Mouse (Mus musculus) cerebellum, postnatal 36 days (tissue): ENCODE measurements at regions not wholly inside any gene's neighbourhood (a gene's known extent, or its start where the extent isn't known, plus 50 kb on each side); places are given as distances from the start of the nearest gene placed in this dataset.

Experiments used
- DNase-seq, 2 experiments: peaks; one replicate each; pipeline ENCODE4 v3.0.0; 2021 to 2022; ENCODE audit warnings: mixed read lengths in 2 of 2

- DNase-seq = no peak
These were observed 62.5 kb downstream of the Cavin4 start for GRCm38 (mm10) chr4:48725660-48726348.

DNA sequence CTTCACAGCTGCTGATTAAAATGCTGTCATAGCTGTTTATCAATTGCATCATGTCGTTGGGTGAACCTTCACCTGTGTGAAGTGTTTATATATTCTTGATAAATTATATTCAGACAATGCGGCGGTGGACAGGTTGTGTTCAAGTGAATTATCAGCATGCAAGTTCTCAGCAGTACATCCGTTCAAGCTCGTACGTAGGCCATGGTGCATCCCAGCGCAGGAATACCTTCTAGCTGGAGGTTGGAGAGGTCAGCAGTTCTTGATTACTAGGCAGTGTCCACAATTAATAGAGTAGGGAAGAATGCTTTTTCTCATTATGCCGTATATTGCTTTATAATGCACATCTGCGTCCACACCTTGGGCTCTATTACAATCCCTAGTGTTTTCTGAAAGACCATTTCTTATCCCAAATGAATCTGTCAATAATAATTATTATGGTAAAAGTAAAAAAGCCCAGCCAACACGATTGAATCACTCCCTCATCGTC, 63.1 kb downstream of the Cavin4 start:
- DNase-seq = no peak

- DNase-seq = no peak
These were observed 71.7 kb downstream of the Cavin4 start for GRCm38 (mm10) chr4:48734854-48735564.

GRCm38 (mm10) chr4:48746237-48746636, 82.9 kb downstream of the Cavin4 start:
- no peak for DNase-seq

DNA sequence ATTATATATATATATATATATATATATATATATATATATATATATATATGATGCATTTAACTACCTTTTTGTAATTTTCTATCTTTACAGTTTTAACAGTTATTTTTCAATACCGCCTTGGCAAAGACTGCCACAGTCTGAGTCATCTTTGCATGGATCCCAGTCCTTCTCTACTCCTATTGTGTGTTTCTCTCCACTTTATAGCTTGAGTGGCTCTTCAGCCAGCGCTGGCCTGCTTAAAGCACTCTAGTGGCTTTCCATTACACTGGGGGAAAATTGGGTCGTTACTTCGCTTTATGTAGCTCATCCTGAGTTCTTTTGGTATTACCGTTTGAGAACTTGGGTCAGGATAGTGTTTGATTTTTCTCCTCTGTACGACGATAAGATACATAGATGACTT, 86.3 kb downstream of the Cavin4 start:
- DNase-seq = no peak

- no peak for DNase-seq
These were observed 86.8 kb downstream of the Cavin4 start for GRCm38 (mm10) chr4:48750087-48750486.

- DNase-seq = peak; percentile 36 to 43
These were observed 91.3 kb downstream of the Cavin4 start for GRCm38 (mm10) chr4:48754466-48755171.

- no peak for DNase-seq
These were observed 97.3 kb downstream of the Cavin4 start for GRCm38 (mm10) chr4:48760625-48761024.

GRCm38 (mm10) chr4:48766458-48766857, 103.1 kb downstream of the Cavin4 start:
- DNase-seq = no peak

DNA sequence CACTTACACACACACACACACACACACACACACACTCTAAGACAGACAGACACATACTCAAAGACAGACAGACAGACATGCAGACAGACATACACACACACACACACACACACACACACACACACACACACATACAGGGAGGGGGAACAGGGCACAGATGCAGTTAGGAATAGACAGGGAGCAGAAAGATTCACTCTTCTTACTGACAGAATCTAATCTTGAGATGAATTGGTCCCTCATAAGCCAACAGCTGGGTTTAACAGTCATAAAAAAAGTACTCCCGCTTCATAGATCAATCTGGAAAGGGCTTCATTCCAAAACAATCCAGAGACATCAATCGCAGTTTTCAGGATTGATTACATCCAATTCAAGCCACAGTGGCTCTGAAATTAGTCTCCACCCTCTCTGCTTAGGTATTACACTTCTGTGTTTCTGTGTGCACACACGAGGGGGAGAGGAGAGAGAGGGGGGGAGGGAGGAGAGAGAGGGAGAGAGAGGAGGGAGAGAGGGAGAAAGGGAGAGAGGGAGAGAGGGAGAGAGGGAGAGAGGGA, 107.2 kb downstream of the Cavin4 start:
- no peak for DNase-seq

DNA sequence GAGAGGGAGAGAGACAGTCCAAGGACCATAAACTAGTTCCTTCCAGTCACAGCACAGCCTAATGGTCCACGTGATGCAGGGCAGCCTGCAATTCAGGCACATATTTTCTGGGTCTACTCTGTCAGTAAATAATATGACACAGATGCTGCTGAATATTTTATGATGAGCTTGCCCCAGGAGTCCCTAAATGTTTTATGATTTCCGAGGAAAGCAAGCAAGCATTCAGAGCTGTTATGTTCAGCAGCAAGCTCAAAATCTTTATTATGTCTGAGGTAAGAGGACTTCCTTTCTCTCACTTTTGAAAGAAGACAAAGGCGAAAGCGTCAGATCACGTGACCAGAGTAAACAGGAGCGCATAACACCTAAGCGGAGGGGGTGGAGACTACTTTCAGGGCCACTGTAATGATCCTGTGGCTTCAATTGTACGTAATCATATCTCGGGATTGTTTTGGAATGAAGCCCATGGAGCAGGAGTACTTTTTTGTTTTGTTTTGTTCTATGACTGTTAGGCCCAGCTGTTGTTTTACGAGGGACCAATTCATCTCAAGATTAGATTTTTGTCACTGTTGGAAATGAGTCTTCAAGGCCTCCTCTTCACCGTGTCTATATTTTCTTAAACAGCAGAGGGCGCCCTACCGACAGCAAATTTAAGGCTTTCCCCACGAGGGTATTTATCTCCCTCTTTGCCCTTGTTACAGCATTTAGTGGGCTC, 107.8 kb downstream of the Cavin4 start:
- DNase-seq = peak; percentile 6 to 40

DNA sequence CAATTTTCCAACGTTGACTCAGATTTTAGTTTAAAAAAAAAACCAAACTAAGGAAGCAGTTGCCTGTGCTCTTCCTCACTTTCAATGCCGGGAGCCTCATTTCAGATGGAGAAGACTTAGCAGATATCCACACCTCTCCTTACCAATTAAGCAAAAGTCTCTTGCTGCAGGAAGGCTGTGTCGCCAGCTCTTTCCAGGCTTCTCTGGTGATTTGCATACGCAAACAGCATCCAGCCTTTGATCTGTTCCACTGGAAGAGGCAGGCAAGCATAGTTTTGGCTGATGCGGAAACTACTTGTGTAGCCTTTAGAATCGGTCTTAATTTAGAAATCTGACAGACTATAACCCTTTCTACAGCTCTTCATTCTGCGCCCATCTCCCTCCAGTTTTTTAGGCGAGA, 108.5 kb downstream of the Cavin4 start:
- DNase-seq = no peak

GRCm38 (mm10) chr4:48779202-48779905, 116.0 kb downstream of the Cavin4 start:
- peak; percentile 74 to 76 for DNase-seq

DNA sequence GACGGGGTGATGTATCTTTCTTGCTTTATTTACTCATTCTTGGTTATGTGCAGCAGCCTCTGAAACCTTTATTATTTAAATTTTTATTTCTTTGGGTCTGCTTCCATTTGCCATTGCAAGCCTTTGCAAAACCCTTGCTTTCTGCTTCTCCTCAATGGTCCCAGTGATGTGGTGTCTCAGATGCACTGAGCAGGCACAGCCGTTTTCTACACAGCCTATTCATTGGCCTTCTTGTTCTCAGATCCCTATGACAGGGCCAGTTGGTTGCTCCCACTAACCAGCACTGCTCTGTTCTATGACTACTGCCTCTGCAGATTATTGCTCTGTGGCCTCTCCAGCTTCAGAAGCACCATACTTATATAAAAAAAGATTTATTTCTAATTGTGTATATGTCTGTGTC, 116.6 kb downstream of the Cavin4 start:
- DNase-seq = no peak

DNA sequence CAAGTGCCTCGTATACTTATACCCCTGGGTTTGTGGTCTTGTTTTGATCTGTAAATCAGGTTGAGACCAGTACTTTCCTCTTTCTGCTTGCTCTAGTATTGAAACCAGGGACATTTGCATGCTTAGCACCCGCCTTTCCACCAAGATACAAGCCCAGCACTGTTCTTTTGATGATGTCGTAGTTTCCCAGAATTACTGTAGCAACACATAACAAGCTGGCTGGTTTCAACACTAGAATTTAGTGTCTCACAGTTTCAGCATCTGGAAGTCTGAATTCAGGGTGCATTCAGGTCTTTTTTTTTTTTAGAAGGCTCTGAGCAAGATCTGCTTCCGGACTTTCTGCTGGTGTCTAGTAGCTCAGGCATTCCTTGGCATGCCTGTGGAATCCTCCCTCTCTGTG, 117.8 kb downstream of the Cavin4 start:
- no peak for DNase-seq

DNA sequence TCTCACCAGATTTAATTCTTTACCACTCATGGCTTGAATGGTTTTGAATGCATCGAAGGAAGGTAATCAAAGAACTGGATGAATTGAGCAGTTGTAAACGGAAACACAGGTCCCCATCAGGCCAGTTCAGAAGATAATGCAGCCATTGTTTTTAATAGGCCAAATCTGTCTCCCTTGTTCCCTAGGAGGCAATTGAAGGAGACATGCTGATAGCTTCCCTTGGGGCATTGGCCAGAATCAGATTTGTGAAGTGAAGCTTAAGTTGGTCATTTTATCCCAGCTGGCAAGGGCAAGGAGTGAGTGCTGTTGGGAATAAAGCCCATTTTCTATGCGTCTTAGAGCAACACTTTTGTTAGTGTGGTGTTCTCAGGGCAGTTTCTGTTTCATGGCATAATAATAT, 119.4 kb downstream of the Cavin4 start:
- DNase-seq = no peak

DNA sequence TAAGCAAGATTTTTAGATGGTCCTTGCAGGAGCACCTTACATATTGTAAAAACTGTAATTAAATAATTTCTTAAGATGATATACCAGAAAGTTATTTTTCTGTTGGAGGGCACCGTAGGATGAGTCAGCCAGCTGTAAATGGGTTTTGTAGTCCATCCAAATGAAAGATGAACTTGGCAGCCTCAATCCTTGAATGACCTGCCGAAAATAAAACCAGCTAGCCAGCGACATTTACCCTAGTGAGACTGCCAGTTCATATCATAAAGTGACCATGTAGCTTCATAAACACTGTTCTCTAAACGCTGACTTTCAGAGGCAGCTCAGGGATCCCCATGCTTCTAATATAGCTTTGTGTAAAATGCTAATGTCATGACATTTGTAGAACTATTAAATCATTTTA, 127.8 kb downstream of the Cavin4 start:
- DNase-seq = no peak

DNA sequence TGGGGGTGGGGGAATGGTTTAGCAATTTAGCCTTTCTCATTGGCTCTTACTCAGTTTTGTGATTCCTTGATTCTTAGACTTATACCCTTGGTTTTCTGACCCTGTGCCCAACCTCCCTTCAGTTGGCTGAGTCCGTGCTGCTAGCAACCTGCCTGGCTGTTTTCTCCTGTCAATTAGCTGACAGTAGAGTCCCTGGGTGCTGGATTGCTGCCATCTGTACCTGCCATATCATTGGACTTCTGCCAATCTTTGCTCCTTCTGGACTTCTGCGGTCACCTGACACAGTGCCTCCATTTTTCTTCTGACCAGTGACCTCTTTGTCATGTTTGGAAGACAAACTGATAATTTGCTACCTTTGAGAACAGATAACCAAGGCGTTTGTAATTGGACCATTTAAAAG, 140.5 kb downstream of the Cavin4 start:
- peak; percentile 30 to 35 for DNase-seq

DNA sequence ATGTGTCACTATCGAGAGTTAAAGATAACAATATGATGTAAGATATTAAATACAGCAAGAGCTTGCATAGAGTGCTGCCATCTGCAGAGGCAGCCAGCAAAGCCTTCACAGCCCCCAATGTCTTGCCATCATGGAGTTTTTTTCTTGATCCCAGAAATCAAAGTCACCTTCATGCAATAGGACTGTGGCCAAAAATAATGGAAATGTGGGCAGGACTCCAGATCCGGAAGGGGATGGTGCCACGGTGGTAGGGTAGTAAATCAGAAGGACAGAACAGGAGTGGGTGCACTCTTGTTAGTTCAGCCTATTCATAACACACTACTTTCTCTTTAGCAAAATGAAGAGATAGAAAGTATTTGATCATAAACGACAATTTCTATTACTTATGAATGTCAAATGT, 145.3 kb downstream of the Cavin4 start:
- no peak for DNase-seq

GRCm38 (mm10) chr4:48833718-48834117, 170.4 kb downstream of the Cavin4 start:
- no peak for DNase-seq

- DNase-seq = peak; percentile 9 to 12
These were observed 179.5 kb downstream of the Cavin4 start for GRCm38 (mm10) chr4:48842777-48843214.

DNA sequence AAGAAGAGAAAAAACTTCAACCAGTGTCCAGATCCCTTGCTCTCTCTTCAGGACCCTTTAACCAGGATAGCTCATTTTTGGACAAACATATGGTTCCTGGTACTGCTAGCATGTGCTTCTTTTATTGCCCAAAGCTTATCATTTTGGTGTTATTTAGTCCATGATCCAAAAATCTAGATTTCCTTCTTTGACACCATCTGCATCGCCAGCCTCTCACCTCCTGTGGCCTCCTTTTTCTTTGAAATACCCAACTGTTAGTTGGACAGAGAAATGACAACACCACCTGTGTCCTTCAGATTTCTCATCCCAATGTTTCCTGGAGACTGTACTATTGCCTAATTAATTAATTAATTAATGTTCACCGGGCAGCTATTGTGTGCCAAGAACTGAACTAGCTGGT, 188.0 kb upstream of the Plppr1 start:
- peak; percentile 32 to 47 for DNase-seq
